In the genomic region with DNA sequence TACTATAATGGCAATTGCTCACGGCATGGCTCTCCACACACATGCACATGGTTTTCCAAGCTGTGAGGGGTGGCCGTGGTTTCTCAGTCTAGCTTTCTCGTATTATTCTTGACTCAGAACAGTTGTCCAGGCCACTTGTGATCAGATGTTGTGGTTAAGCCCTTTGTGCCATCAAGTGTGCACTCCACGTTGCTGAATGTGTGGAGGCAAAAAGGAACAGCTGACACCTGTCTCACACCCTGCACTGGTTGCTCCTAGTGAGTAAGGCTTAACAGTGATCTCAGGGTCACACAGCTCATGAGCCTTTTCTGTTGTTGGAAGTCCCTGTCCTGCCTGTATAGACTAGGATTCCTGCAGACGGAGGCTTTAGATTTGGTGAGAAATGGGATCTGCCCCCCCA, we compare ENCODE assay signal across 16 mouse cellular contexts.
"Had no signal": no experiment of that assay in that cellular context is flagged by ENCODE, and none has a peak within 500 bp of the region (broad histone marks: within the 10 kb centered on the region; RNA-seq: fewer than 3 reads in every experiment).

No protein-coding gene starts in this region.

- H3K4me2 ChIP-seq: lung, embryonic 14.5 days; midbrain, embryonic 13.5 days; neural tube, embryonic 12.5 days had no signal

- H3K27ac ChIP-seq: midbrain, embryonic 10.5 days; midbrain, embryonic 13.5 days; neural tube, embryonic 12.5 days had no signal

- H3K4me1 ChIP-seq: midbrain, embryonic 10.5 days; midbrain, embryonic 13.5 days; neural tube, embryonic 12.5 days had no signal

- H3K9me3 ChIP-seq: midbrain, embryonic 10.5 days; midbrain, embryonic 13.5 days; neural tube, embryonic 12.5 days had no signal

- H3K27me3 ChIP-seq: midbrain, embryonic 13.5 days; neural tube, embryonic 12.5 days had no signal

- H3K4me3 ChIP-seq: midbrain, embryonic 10.5 days; midbrain, embryonic 13.5 days; neural tube, embryonic 12.5 days had no signal

- DNase-seq: lung, adult 18-20 months; lung, embryonic 14.5 days; lung, postnatal 10 days; lung, postnatal 4 days; retina, postnatal 1 day; right cerebral cortex, adult 18-20 months; right cerebral cortex, postnatal 25 days; right cerebral cortex, postnatal 4 days; spleen, adult 18-20 months; thymus, adult 18-20 months; thymus, postnatal 14 days; thymus, postnatal 36 days had no signal

- H3K9ac ChIP-seq: lung, embryonic 14.5 days; midbrain, embryonic 13.5 days; neural tube, embryonic 12.5 days had no signal

- ATAC-seq: midbrain, embryonic 13.5 days; midbrain, embryonic 16.5 days had no signal

- H3K36me3 ChIP-seq: midbrain, embryonic 10.5 days; midbrain, embryonic 13.5 days; neural tube, embryonic 12.5 days had no signal
